Mouse (Mus musculus) forebrain, embryonic 11.5 days (tissue): Measurements from ENCODE around the gene Filip1l. TPM values are rescaled to one million over a fixed set of nuclear protein-coding genes. Genes with fewer than 3 reads are reported as not detected.

Experiments used
- polyA plus RNA-seq: library from polyadenylated mRNA; unstranded; fragments of >200 nt; fragmentation: Nextera tagmentation; extraction: Ambion mirVana; gene quantifications from 2 replicates; pipeline ENCODE4 v1.2.1, GENCODE M21; 2014

Filip1l gene
- polyA plus RNA-seq, 1 experiment from 2014 or later = 10.0 TPM

Other genes with a start within 250 kb of the Filip1l start
- 68.6 TPM in 2 replicates for gene Tomm70a, start 231.4 kb upstream of the Filip1l start, polyA plus RNA-seq
- gene Nit2, start 185.8 kb upstream of the Filip1l start, polyA plus RNA-seq = 52.6 and 53.7 TPM in 2 replicates
- gene Tbc1d23, start 121.6 kb upstream of the Filip1l start, polyA plus RNA-seq = 20.9 and 26.5 TPM in 2 replicates
- 0.24 TPM in 1 of 2 replicates, not detected in the other for gene Tmem30c, start 60.2 kb upstream of the Filip1l start, polyA plus RNA-seq